Mouse (Mus musculus): ENCODE measurements around the gene Gpr1. TPM values are rescaled to one million over a fixed set of nuclear protein-coding genes. Genes with fewer than 3 reads are reported as not detected.

The Gpr1 gene
- polyA plus RNA-seq, 1 experiment from 2014 or later, result 0.17 TPM

GRCm38 (mm10) chr1:63248360-63248851, 34.1 kb upstream of the Gpr1 start:
- no peak for ATAC-seq (replicated peaks; ENCODE audit: low FRiP score, low read depth)
- no peak overlapping the region for H3K9ac ChIP-seq (ENCODE audit: low read depth, low read length)
- 3% methylated on average over 37 of the region's 44 CpGs for WGBS

GRCm38 (mm10) chr1:63247831-63248359, 33.6 kb upstream of the Gpr1 start:
- Histone ChIP-seq H3K27me3 (ENCODE audit: insufficient read depth, low read length) (peaks cover 72% of the 10 kb centered on the region), H3K27ac (no peak overlapping the region), H3K4me1 (replicated peaks; ENCODE audit: insufficient read depth, low read length) (0 out of 2 replicates have a peak, but pooled peaks cover 3% of the 10 kb centered on the region), H3K9ac (ENCODE audit: low read depth, low read length) (no peak overlapping the region), H3K4me2 (ENCODE audit: low read length) (peak overlapping the region; percentile 52), H3K4me3 (replicated peaks; ENCODE audit: low read depth, low read length) (peak overlapping the region; percentile 23; the same call in 1 of the 2 replicates), H3K9me3 (replicated peaks; ENCODE audit: low read length) (no peaks in the 10 kb centered on the region), H3K36me3 (ENCODE audit: insufficient read depth, low read length) (no peaks in the 10 kb centered on the region)
- ATAC-seq (replicated peaks; ENCODE audit: low FRiP score, low read depth) (no peak), DNase-seq (ENCODE audit: low spot score) (no peak)
- WGBS, result 1% methylated on average over 18 of the region's 18 CpGs
- TF ChIP-seq CTCF (IDR thresholded peaks at IDR 0.05; ENCODE audit: low read depth), result no peak

More at GRCm38 (mm10) chr1:63248360-63248851, 34.1 kb upstream of the Gpr1 start:
- Histone ChIP-seq H3K4me1 (replicated peaks; ENCODE audit: insufficient read depth, low read length) (0 out of 2 replicates have a peak, but pooled peaks cover 3% of the 10 kb centered on the region), H3K27me3 (ENCODE audit: insufficient read depth, low read length) (peaks cover 77% of the 10 kb centered on the region), H3K36me3 (ENCODE audit: insufficient read depth, low read length) (no peaks in the 10 kb centered on the region), H3K27ac (no peak overlapping the region), H3K9me3 (replicated peaks; ENCODE audit: low read length) (no peaks in the 10 kb centered on the region), H3K4me3 (replicated peaks; ENCODE audit: low read depth, low read length) (peak overlapping the region; percentile 23; the same call in 1 of the 2 replicates), H3K4me2 (ENCODE audit: low read length) (peak overlapping the region; percentile 52)
- no peak for TF ChIP-seq CTCF (IDR thresholded peaks at IDR 0.05; ENCODE audit: low read depth)
- no peak for DNase-seq (ENCODE audit: low spot score)

- Histone ChIP-seq H3K36me3 (ENCODE audit: insufficient read depth, low read length) (no peaks in the 10 kb centered on the region), H3K9ac (ENCODE audit: low read depth, low read length) (no peak overlapping the region), H3K27me3 (ENCODE audit: insufficient read depth, low read length) (peaks cover 63% of the 10 kb centered on the region), H3K27ac (no peak overlapping the region), H3K4me3 (replicated peaks; ENCODE audit: low read depth, low read length) (no peak overlapping the region), H3K9me3 (replicated peaks; ENCODE audit: low read length) (no peaks in the 10 kb centered on the region), H3K4me1 (replicated peaks; ENCODE audit: insufficient read depth, low read length) (0 out of 2 replicates have a peak, but pooled peaks cover 3% of the 10 kb centered on the region), H3K4me2 (ENCODE audit: low read length) (no peak overlapping the region)
- DNase-seq (ENCODE audit: low spot score) (no peak), ATAC-seq (replicated peaks; ENCODE audit: low FRiP score, low read depth) (no peak)
- 3% methylated on average over 16 of the region's 16 CpGs for WGBS
- no peak for TF ChIP-seq CTCF (IDR thresholded peaks at IDR 0.05; ENCODE audit: low read depth)
Measured at GRCm38 (mm10) chr1:63246862-63247521, 32.6 kb upstream of the Gpr1 start.

- Histone ChIP-seq H3K9ac (ENCODE audit: low read depth, low read length) (no peak overlapping the region), H3K36me3 (ENCODE audit: insufficient read depth, low read length) (no peaks in the 10 kb centered on the region), H3K27ac (no peak overlapping the region), H3K27me3 (ENCODE audit: insufficient read depth, low read length) (peaks cover 34% of the 10 kb centered on the region), H3K4me2 (ENCODE audit: low read length) (no peak overlapping the region), H3K4me3 (replicated peaks; ENCODE audit: low read depth, low read length) (no peak overlapping the region), H3K4me1 (replicated peaks; ENCODE audit: insufficient read depth, low read length) (0 out of 2 replicates have a peak, but pooled peaks cover 3% of the 10 kb centered on the region), H3K9me3 (replicated peaks; ENCODE audit: low read length) (no peaks in the 10 kb centered on the region)
- ATAC-seq (replicated peaks; ENCODE audit: low FRiP score, low read depth) (no peak), DNase-seq (ENCODE audit: low spot score) (no peak)
- TF ChIP-seq CTCF (IDR thresholded peaks at IDR 0.05; ENCODE audit: low read depth), result no peak
- WGBS, result 63% methylated on average over 4 of the region's 4 CpGs
Measured at GRCm38 (mm10) chr1:63243854-63244253, 29.5 kb upstream of the Gpr1 start.

- Histone ChIP-seq H3K9me3 (replicated peaks; ENCODE audit: low read length) (no peaks in the 10 kb centered on the region), H3K36me3 (ENCODE audit: insufficient read depth, low read length) (no peaks in the 10 kb centered on the region), H3K4me3 (replicated peaks; ENCODE audit: low read depth, low read length) (no peak overlapping the region), H3K27me3 (ENCODE audit: insufficient read depth, low read length) (no peaks in the 10 kb centered on the region), H3K9ac (ENCODE audit: low read depth, low read length) (no peak overlapping the region), H3K4me1 (replicated peaks; ENCODE audit: insufficient read depth, low read length) (no peaks in the 10 kb centered on the region), H3K27ac (no peak overlapping the region), H3K4me2 (ENCODE audit: low read length) (no peak overlapping the region)
- 87% methylated on average over 8 of the region's 8 CpGs for WGBS
- no peak for DNase-seq (ENCODE audit: low spot score)
- no peak for ATAC-seq (replicated peaks; ENCODE audit: low FRiP score, low read depth)
- TF ChIP-seq CTCF (IDR thresholded peaks at IDR 0.05; ENCODE audit: low read depth), result no peak
Measured at GRCm38 (mm10) chr1:63239751-63240150, 25.4 kb upstream of the Gpr1 start.

GRCm38 (mm10) chr1:63239305-63239704, 25.0 kb upstream of the Gpr1 start:
- Histone ChIP-seq H3K9ac (ENCODE audit: low read depth, low read length) (no peak overlapping the region), H3K4me1 (replicated peaks; ENCODE audit: insufficient read depth, low read length) (no peaks in the 10 kb centered on the region), H3K27me3 (ENCODE audit: insufficient read depth, low read length) (no peaks in the 10 kb centered on the region), H3K27ac (no peak overlapping the region), H3K36me3 (ENCODE audit: insufficient read depth, low read length) (no peaks in the 10 kb centered on the region), H3K9me3 (replicated peaks; ENCODE audit: low read length) (no peaks in the 10 kb centered on the region), H3K4me3 (replicated peaks; ENCODE audit: low read depth, low read length) (no peak overlapping the region), H3K4me2 (ENCODE audit: low read length) (no peak overlapping the region)
- ATAC-seq (replicated peaks; ENCODE audit: low FRiP score, low read depth) (no peak), DNase-seq (ENCODE audit: low spot score) (no peak)
- WGBS, result 64% methylated on average over 4 of the region's 4 CpGs
- TF ChIP-seq CTCF (IDR thresholded peaks at IDR 0.05; ENCODE audit: low read depth), result no peak
